Mouse (Mus musculus): ENCODE measurements at regions not wholly inside any gene's neighbourhood (a gene's known extent, or its start where the extent isn't known, plus 50 kb on each side); places are given as distances from the start of the nearest gene placed in this dataset.
"Not testable (repeated sequence)": the region's sequence is repeated elsewhere in the genome, so short reads cannot be mapped to it uniquely, and the experiment has no call there.

DNA sequence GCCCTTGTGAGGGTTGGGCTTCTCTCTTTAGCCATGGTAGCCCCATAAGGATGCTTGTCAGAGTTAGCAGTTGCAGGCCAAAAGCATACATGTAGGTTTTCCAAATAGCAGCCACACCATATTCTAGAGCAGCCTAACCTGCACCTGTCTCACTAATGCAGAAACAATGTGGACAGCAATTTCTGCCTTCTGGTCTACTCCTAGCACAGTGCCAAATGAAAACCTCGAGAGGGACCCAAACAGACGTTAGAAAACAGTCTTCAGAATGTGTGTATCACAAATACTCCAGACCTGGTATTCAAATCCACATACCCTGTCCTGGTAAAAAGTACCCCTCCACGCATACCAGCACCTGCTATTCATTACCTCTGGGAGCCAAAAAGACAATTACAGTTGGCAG is 368.9 kb upstream of the Ngly1 start:
- peak; percentile 23 for DNase-seq

DNA sequence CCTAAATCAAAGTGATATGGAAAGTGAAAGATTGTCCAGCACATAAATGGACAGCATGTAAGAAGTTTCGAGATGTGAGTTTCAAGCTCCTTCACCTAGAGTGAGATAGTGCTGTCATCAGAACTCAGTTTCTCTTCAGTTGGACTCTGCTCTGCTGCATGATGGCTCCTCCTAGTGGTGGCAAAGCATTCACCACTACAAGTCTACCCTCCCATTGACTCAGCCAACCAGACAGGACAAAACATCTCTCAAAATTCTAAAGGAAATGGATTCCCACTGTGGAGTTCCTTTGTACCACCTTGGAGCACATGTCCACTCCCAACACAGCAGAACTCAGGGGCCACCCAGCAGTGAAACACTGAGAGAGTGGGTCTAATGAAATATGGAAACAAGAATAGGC is 367.8 kb upstream of the Ngly1 start:
- DNase-seq = peak; percentile 30

DNA sequence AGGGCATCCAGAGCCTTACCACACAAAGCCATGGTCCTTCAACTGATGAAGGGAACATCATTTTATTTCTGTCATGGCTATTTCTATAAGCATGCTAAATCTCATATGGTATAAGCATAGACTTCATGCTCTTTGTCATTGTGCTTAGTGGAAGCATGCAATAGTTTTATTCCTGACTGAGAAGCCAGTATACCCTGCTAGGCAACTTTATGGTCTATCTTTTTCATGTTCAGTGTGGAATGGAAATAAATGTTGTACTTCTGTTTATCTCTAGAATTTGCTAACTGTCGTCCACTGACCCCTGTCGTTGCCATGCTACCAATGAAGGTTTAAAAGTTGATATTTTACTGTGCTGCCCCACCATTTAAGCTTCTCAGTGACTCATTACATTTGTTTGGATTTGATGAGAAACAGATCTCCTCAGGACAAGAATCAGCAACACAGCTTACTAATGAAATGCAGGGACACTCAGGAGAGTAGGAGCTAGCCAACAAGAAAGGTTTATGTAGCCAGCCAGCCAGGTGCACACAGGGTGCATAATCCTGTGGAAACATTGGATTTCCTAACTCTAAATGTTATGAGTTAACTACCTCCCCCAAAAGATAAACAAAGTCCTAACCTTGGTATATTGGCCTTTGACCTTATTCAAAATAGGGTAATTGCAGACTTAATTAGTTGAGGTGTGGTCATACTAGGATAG is 364.3 kb upstream of the Ngly1 start:
- peak; percentile 28 for DNase-seq

DNA sequence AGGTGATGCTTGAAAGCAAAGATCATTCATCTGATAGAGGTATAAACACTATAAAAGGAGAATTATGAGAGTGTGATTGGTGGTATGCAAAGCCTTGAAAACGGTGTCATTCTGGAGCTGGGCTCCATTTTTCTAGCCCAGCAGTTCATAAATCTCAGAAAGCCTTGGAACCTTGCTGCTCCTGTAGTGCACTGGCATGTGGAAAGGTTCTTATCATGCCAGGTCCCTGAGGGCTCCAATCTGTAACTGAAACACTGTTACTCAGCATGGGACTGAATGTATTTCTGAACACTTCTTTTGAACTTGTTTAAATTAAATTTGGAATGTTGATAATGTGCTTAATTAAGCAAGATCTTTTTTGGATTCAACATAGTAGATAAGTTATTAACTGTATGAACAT is 352.0 kb upstream of the Ngly1 start:
- DNase-seq = no peak

DNA sequence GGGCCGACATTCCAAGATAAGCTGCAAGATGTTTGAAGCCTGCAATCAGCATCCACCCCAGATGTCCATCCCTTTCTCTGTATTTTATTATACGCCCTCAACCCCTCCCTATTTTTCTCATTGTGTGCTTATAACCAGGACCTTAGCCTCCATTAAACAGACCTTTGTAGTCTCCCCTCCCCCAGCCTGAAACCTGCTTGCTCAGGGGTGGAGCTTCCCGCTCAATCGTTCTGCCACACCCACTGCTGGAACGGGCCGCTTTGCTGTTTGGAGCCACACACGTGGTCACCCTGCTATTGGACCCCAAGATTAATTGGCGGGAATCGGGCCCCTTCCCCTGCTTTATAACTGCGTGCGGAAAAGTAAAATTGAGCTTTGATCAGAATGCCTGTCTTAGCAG is 342.7 kb upstream of the Ngly1 start:
- DNase-seq = not testable (repeated sequence)

DNA sequence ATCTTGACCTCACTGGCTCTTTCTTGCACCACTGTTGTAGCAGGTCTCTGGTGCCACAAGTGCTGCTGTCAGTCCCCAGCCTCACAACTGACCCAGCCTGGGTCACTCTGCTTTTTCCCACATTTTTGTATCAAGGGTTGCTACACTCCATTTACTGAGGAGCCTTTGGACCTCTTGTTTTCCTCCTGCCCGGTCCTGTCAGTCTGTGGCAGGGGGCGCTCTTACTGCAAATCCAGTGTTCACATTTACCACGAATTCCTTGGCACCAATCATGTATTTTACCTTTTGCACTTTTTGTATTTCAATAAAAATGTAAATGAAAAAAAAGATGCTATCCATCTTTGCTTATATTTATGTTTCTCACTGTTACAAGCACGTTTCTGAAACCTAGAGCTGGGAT is 335.9 kb upstream of the Ngly1 start:
- DNase-seq = not testable (repeated sequence)

DNA sequence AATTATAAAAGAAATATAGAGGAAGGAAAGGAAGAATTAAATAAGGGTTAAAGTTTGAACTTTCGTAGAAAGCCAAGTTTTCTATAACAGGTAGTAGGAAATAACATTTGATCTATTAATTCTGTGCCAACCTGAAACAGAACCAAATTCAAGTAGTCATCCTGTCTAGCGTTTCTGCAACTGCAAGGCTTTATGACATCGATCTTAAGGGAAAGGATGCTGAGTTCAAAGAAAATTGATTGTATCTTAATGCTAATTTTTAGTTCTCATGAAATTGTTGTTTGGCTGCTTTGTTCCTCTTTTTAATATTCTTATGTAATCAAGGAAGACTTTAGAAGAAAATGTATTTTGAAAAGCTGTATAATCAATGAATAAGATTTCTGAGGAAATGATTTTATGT is 334.9 kb upstream of the Ngly1 start:
- no peak for DNase-seq

DNA sequence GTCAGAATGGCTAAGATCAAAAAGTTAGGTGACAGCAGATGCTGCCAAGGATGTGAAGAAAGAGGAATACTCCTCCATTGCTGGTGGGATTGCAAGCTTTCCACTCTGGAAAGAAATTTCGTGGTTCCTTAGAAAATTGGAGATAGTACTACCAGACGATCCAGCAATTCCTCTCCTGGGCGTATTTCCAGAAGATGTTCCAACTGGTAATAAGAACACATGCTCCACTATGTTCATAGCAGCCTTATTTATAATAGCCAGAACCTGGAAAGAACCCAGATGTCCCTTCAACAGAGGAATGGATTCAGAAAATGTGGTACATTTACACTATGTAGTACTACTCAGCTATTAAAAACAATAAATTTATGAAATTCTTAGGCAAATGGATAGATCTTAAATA is 324.4 kb upstream of the Ngly1 start:
- DNase-seq = not testable (repeated sequence)

DNA sequence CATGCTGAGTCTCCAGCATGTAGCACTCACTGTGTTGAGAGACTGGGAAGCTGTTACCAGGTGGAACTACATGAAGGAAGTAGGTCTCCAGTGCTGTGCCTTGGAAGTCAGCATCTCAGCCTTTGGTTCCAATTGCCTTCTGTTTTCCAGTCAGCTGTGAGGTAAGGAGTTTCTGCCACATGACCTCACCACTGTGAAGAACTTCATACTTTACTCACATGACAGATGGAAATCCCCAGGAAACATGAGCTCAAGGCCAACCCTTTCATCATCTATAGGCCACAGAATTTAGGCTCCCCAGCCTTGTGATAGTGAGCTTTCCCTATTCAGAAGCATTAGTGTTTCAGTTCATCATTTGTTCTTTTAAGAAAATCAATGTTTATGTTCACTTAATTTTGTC is 314.4 kb upstream of the Ngly1 start:
- no peak for DNase-seq

DNA sequence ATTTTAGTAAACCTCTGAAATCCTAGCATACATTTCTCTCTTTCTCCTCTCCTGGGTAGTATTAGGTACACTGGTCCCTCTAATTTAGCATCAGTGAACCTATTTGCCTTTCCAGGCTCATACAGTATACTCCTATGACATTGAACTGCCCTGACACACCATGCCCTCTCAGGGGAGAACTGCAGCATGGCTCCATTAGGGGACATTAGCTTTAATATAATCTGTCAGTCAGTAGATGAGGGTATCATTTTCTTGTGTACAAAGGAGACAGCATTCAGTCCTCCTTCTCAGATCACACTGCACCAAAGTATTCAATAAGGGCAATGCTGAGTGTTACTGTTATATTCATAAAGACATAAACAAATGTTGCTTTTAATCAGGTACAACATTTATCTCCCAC is 278.8 kb upstream of the Ngly1 start:
- no peak for DNase-seq

DNA sequence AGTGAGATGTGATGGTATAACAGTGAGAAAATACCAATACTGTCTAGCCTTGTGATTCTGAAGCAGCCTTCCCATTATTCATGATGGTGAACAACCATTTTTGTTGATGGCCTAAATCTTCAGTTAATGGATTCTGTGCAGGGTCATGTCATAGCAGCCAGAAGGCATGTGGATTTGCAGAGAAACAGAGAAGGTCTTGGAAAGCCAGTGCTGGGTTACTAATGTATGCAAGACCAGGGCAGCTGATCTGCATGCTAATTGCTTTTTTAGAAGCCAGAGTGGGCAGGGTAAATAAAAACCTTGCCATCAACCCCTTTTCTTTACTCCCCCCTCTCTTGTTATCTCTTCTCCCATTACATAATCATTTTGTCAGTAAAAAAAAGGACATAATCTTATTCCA is 278.3 kb upstream of the Ngly1 start:
- DNase-seq = no peak

DNA sequence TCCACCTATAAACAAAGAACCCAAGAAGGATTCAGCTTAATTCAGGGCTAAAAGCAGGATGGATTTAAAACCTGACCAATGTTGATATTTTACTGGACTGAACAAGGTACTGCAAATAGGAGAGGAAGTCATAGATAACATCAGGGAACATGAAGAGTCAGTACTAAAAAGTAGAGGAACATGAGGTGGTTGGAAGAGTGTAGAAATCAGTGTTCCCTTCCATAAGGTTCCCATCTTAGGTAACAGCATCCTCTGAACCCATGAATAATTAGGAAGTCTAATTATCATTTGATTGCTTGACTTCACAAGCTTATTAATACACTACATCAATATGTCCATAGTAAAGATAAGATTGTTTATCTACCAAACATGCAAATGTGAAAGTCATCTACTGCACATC is 277.8 kb upstream of the Ngly1 start:
- no peak for DNase-seq

DNA sequence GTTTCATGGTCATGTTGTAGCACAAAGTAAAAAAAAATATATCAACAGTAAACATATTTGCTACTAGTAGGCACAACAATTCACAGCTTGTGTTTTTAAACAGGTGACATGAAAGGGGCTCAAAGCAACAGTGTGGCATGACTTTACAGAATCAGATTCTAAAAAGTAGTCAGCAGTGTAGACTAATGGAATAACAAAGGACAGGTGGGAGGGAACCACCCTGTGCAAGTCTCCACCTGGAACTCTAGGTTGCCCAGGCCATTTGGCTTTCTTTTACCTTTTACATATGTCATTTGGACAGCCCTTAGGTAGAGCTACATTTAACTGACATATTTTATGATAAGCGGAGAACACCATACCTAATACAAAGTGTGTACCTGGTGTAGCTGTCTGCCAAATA is 271.7 kb upstream of the Ngly1 start:
- DNase-seq = no peak

DNA sequence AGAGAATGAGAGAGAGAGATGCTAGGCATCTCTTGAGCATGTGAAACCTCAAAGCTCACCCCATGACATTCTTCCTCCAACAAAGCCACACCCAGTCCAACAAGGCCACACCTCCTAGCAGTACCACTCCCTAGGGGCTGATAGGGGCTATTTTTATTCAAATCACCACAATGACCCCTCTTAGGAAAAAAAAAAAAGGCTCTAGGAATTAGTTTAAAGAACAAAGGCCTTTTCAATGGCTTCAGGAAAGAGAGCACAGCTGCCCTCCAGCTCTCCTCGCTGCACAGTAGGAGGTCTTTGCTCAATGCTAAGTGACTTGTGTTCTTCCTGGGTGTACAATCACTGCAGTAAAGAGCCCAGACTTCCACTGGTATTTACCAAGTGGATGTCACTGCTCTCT is 270.8 kb upstream of the Ngly1 start:
- DNase-seq = no peak

DNA sequence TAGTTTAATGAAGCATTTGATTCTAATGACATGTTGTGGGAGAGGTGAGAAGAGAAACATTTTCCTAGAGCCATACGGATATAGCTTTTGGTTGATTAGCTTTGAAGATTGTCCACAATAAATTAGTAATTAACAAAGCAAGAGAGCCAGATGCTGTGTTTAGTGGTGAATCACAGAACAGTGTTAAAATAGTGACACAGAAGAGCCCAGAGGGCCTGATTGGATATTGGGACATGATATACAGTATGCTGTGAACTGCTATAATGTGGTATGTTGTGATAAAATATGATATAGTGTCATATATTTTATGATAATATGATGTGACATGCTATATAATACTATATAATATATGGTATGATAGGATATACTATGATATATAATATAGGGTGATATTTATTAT is 243.7 kb upstream of the Ngly1 start:
- DNase-seq = no peak

DNA sequence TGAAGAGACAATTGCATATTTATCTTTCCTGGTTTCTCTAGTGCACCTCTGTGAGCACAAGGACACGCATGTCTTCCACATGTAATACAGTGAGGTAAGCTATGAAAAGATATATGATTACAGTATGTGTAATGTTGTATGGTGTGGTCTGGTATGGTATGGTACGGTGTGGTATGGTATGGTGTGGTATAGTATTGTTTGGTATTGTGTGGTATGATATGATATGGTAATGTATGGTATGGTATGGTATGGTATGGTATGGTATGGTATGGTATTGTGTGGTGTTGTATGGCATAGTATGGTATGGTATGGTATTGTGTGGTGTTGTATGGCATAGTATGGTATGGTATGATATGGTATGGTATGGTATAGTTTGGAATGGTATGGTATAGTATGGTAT is 242.1 kb upstream of the Ngly1 start:
- DNase-seq = no peak

DNA sequence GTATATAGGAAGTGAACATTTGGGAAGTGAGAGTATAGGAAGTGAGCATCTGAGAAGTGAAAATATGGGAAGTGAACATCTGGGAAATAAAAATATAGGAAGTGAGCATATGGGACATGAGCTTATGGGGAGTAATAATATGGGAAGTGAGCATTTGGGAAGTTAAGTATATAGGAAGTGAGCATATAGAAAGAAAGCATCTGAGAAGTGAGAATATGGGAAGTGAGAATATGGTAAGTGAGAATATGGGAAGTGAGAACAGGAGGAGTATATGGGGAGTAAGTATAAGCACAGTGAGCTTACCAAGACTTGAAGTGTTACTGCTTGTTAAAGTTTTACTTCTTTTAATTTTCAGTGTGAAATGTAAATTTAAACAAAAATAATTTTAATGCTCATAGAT is 239.3 kb upstream of the Ngly1 start:
- DNase-seq = no peak

DNA sequence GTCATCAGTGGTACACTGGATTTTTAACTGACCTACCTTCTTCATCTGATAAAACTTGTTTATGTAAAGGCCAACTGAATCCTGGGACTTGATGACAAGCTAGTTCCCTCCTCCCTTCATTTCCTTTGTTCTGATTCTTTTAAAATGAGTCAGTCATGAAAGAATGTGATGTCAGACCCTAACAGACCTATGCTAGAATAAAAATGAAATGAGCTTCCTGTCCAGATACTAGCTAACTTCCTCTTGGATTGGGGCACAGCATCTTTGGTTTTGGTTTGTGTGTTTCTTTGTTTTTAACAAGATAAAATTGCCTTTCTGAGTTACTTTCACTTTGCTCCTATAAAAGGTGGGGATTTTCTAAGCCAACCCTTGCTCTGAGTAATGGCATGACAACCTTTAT is 225.2 kb upstream of the Ngly1 start:
- no peak for DNase-seq

DNA sequence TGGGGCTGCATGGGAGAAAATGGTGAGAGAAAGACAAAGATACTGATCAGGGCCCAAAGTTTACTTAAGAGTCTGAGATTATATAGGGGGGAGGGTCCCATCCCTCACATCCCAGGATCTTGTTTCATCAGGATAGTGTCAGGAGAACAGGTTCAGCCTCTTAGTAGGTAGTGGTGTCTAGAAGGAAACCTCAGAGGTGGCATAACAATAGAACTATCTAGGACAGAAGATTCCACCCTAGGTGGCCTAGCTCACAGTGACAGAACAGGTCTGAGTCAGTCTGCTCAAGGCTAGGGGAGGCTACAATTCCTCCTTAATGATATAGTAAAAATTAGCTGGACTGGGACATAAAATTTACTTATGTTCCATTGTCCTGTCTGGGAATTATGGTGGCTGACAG is 211.3 kb upstream of the Ngly1 start:
- DNase-seq = no peak

DNA sequence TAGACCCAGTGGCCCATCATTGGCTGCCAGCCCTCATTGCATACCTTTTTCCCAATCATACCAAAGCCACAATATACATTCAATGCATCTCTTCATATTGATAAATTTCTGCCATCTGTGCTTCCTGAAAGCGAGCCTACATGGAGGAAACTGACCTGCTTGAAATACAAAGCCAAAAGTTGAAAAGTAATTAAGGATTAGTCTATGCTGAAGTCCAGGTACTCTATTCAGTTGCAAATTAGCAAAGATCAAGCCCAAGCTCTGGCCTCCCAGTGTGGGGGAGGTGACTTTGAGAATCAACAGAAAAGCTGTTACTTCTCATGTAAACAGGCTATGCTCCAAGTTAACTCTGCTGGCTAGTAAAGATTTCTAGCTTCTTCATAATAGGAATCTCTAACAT is 210.7 kb upstream of the Ngly1 start:
- DNase-seq = no peak

DNA sequence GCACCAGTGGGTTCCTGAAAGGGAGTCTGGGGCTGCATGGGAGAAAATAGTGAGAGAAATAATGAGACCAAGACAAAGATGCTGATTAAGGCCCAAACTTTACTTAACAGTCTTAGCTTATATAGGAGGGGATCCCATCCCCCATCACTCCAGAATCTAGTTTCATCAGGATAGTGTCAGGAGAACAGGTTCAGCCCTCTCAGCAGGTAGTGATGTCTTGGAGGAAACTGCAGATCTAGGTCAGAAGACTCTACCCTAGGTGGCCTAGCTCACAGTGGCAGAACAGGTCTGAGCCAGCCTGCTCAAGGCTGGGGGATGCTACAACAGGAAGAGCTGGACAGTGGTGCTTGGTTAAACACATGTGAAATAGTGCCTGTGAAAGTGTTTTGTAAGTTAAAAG is 204.6 kb upstream of the Ngly1 start:
- DNase-seq = no peak

DNA sequence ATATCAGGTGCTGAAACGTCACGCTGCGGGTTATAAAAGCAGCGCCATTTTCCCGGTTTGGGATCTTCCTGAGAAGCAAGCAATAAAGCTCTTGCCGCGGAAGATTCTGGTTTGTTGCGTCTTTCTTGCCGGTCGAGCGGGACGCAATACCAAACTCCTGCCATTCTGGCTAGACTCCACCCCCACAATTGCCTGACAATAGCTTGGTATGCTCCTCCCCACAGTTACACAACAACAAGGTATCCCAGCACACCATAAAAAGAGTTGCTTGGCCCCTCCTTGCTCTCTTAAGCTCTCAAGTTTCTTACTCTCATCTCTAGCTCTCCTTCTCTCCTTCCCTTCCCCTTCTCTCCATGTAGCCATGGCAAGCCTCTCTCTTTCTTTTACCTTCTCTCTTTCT is 176.5 kb upstream of the Ngly1 start:
- DNase-seq = not testable (repeated sequence)

DNA sequence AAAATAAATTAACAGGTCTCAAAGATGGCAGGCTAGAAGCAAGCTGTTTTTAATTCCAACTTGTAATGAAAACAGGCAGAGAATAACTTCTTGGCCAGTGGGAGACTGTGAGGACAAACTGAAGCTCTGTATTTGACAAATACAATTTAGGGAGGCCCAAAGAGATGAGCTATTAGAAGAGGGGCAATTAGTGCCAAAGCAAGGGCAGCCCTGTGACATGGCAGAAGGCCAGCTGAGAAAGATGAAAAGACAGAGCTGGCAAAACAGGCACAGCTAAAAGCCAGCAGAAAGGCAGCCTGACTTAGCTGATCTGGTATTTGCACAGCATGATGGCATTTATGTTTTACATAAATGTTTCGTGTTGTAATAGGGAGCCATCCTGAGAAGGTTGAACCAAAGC is 175.0 kb upstream of the Ngly1 start:
- peak; percentile 62 for DNase-seq

DNA sequence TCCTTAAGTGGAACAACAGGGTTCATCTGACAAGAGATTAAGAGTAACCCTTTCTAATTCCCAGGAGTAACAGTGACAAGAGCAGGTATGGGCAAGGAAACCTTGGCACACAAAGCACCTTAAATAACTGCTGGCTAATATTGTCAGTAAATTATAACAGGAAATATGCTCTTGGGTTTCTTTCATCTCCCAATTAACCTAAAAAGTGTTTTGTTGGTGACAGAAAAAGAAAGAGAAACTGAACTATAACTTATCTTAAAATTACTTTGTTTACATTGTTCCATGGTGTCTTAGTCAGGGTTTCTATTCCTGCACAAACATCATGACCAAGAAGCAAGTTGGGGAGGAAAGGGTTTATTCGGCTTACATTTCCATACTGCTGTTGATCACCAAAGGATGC is 170.0 kb upstream of the Ngly1 start:
- DNase-seq = no peak

DNA sequence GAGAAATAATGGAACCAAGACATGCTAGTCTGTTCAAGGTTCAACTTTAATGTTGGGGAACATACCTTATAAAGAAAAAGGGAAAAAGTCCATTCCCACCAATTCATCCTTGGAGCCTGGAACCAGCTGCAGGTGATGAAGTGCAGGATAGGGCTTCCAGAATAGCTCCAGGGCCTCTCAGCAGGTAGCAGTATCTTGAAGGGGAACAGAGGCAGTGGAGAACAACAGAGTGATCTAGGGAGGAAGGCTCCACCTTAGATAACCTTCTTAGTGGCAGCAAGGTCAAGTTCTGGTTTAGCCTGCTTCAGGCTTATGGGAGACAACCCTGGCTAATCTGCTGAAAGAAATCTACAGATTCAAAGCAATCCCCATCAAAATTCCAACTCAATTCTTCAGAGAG is 161.8 kb upstream of the Ngly1 start:
- not testable (repeated sequence) for DNase-seq

All from cerebellum, adult 8-10 months (tissue).